Mouse (Mus musculus): ENCODE measurements around the gene Fam110a.

DNA sequence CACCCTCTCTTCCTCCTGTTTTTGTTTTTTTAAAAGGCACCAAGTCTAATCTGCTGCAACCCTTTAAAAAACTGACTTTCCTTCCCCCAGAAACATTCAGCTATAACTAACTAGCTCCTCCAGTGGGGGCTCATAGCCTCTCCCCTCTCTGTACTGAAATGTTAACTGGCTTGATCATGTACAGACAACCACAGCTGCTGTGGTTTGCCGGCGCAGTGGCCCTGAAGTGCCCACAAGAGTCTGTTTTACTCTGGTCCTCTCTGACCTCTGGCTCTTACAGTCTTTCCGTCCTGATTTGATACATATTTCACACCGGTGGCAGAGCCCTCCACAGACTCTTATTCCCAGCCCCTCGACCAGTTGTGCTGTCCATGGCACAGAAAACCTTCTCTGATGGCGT lies 1.2 kb upstream of the Fam110a start:
- TF ChIP-seq CTCF (IDR thresholded peaks at IDR 0.05; ENCODE audit: low read depth) (no peak), EP300 (IDR thresholded peaks at IDR 0.05; ENCODE audit: low read depth) (no peak)
